Mouse (Mus musculus) gastrocnemius, adult 2 months (tissue): ENCODE results near the gene Gm11985. TPM values are rescaled to one million over a fixed set of nuclear protein-coding genes. Genes with fewer than 3 reads are reported as not detected.

ENCODE experiments used
- DNase-seq: peaks from one replicate; pipeline ENCODE4 v3.0.0; 2022
- H3K27ac ChIP-seq: fragments of 200-600 bp; 2 replicates; pipeline ENCODE4 v1.8.1; 2022; ENCODE audit warnings: mild to moderate bottlenecking
- H3K4me3 ChIP-seq: fragments of 200-600 bp; 2 replicates; pipeline ENCODE4 v1.8.1; 2022; ENCODE audit warnings: mild to moderate bottlenecking, moderate library complexity
- CTCF ChIP-seq: fragments of 200-600 bp; IDR thresholded peaks from 2 replicates; pipeline ENCODE4 v1.8.1; 2022; ENCODE audit warnings: antibody characterized with exemption, mild to moderate bottlenecking, moderate library complexity
- intact Hi-C: fragments of 180-260 bp; cut with DNase I; formaldehyde crosslinking; loops from one replicate; pipeline ENCODE4 v1.15.1; 2025
- total RNA-seq, 2 experiments: library from RNA; stranded (reverse); gene quantifications; 2 replicates each; pipeline ENCODE4 v1.2.3; 2021

The Gm11985 gene
- total RNA-seq, 2 experiments from 2014 or later = not detected

- DNase-seq = no peak
- no peak overlapping the region for H3K4me3 ChIP-seq
- TF ChIP-seq CTCF = no peak
- intact Hi-C loops = loop anchor here (5.0 kb wide), 1 partner anchor 507 kb away; the partner anchor contains the start of gene Ramp3
- no peak overlapping the region for H3K27ac ChIP-seq
Observed at GRCm38 (mm10) chr11:7164416-7164815, 24.0 kb downstream of the Gm11985 start.

GRCm38 (mm10) chr11:7161502-7162174 lies 26.7 kb downstream of the Gm11985 start:
- TF ChIP-seq CTCF = peak; percentile 73
- H3K27ac ChIP-seq = no peak overlapping the region
- H3K4me3 ChIP-seq = no peak overlapping the region
- DNase-seq = no peak
- intact Hi-C loops = loop anchor here (5.0 kb wide), 1 partner anchor 504 kb away; the partner anchor contains the start of gene Ramp3

- H3K4me3 ChIP-seq = no peak overlapping the region
- no peak overlapping the region for H3K27ac ChIP-seq
- TF ChIP-seq CTCF = no peak
- intact Hi-C loops = loop anchor here (5.0 kb wide), 1 partner anchor 503 kb away; the partner anchor contains the start of gene Ramp3
- DNase-seq = no peak
Observed at GRCm38 (mm10) chr11:7160637-7161101, 27.7 kb downstream of the Gm11985 start.

GRCm38 (mm10) chr11:7160146-7160545 lies 28.2 kb downstream of the Gm11985 start:
- H3K27ac ChIP-seq = no peak overlapping the region
- intact Hi-C loops = loop anchor here (5.0 kb wide), 1 partner anchor 503 kb away; the partner anchor contains the start of gene Ramp3
- no peak for TF ChIP-seq CTCF
- DNase-seq = no peak
- H3K4me3 ChIP-seq = no peak overlapping the region

- DNase-seq = no peak
- Histone ChIP-seq H3K4me3 (no peak overlapping the region), H3K27ac (no peak overlapping the region)
- intact Hi-C loops = no loop called here
- no peak for TF ChIP-seq CTCF
Observed at GRCm38 (mm10) chr11:7158196-7158595, 30.2 kb downstream of the Gm11985 start.

- TF ChIP-seq CTCF = no peak
- intact Hi-C loops = no loop called here
- DNase-seq = no peak
Observed at GRCm38 (mm10) chr11:7156427-7156826, 31.9 kb downstream of the Gm11985 start.

GRCm38 (mm10) chr11:7153081-7153480 lies 35.3 kb downstream of the Gm11985 start:
- DNase-seq = no peak
- intact Hi-C loops = no loop called here
- Histone ChIP-seq H3K27ac (no peak overlapping the region), H3K4me3 (no peak overlapping the region)
- TF ChIP-seq CTCF = no peak

More at GRCm38 (mm10) chr11:7156427-7156826, 31.9 kb downstream of the Gm11985 start:
- no peak overlapping the region for H3K27ac ChIP-seq
- H3K4me3 ChIP-seq = no peak overlapping the region

- no peak overlapping the region for H3K27ac ChIP-seq
Observed at GRCm38 (mm10) chr11:7152371-7152770, 36.0 kb downstream of the Gm11985 start.

GRCm38 (mm10) chr11:7150511-7150910 lies 37.9 kb downstream of the Gm11985 start:
- Histone ChIP-seq H3K27ac (no peak overlapping the region), H3K4me3 (no peak overlapping the region)
- intact Hi-C loops = no loop called here
- no peak for TF ChIP-seq CTCF
- no peak for DNase-seq

More at GRCm38 (mm10) chr11:7152371-7152770, 36.0 kb downstream of the Gm11985 start:
- intact Hi-C loops = no loop called here
- TF ChIP-seq CTCF = no peak
- no peak overlapping the region for H3K4me3 ChIP-seq
- DNase-seq = no peak

- intact Hi-C loops = no loop called here
- no peak for TF ChIP-seq CTCF
- H3K4me3 ChIP-seq = no peak overlapping the region
- no peak overlapping the region for H3K27ac ChIP-seq
- no peak for DNase-seq
Observed at GRCm38 (mm10) chr11:7149471-7149870, 38.9 kb downstream of the Gm11985 start.

GRCm38 (mm10) chr11:7147945-7148344 lies 40.4 kb downstream of the Gm11985 start:
- no peak overlapping the region for H3K4me3 ChIP-seq
- intact Hi-C loops = no loop called here
- no peak for TF ChIP-seq CTCF
- no peak for DNase-seq
- no peak overlapping the region for H3K27ac ChIP-seq

GRCm38 (mm10) chr11:7147536-7147935 lies 40.8 kb downstream of the Gm11985 start:
- no peak for DNase-seq

GRCm38 (mm10) chr11:7145221-7145620 lies 43.1 kb downstream of the Gm11985 start:
- intact Hi-C loops = no loop called here
- H3K27ac ChIP-seq = no peak overlapping the region
- no peak for DNase-seq
- TF ChIP-seq CTCF = no peak
- no peak overlapping the region for H3K4me3 ChIP-seq

More at GRCm38 (mm10) chr11:7147536-7147935, 40.8 kb downstream of the Gm11985 start:
- intact Hi-C loops = no loop called here
- no peak overlapping the region for H3K27ac ChIP-seq
- TF ChIP-seq CTCF = no peak
- H3K4me3 ChIP-seq = no peak overlapping the region

GRCm38 (mm10) chr11:7144369-7144768 lies 44.0 kb downstream of the Gm11985 start:
- DNase-seq = no peak

More at GRCm38 (mm10) chr11:7144369-7144768, 44.0 kb downstream of the Gm11985 start:
- intact Hi-C loops = no loop called here
- Histone ChIP-seq H3K4me3 (no peak overlapping the region), H3K27ac (no peak overlapping the region)
- TF ChIP-seq CTCF = peak; percentile 42
